Mouse (Mus musculus) kidney, postnatal 36 days (tissue): Measurements from ENCODE around the gene Nhsl1.

ENCODE experiments used
- DNase-seq, 2 experiments: peaks; one replicate each; pipeline ENCODE4 v3.0.0; 2021 to 2022; ENCODE audit warnings: mixed read lengths in 2 of 2

Nhsl1 gene

GRCm38 (mm10) chr10:18403992-18404391 lies 85.2 kb downstream of the Nhsl1 start:
- no peak for DNase-seq

- no peak for DNase-seq
Measured at GRCm38 (mm10) chr10:18404679-18405078, 85.9 kb downstream of the Nhsl1 start.

DNA sequence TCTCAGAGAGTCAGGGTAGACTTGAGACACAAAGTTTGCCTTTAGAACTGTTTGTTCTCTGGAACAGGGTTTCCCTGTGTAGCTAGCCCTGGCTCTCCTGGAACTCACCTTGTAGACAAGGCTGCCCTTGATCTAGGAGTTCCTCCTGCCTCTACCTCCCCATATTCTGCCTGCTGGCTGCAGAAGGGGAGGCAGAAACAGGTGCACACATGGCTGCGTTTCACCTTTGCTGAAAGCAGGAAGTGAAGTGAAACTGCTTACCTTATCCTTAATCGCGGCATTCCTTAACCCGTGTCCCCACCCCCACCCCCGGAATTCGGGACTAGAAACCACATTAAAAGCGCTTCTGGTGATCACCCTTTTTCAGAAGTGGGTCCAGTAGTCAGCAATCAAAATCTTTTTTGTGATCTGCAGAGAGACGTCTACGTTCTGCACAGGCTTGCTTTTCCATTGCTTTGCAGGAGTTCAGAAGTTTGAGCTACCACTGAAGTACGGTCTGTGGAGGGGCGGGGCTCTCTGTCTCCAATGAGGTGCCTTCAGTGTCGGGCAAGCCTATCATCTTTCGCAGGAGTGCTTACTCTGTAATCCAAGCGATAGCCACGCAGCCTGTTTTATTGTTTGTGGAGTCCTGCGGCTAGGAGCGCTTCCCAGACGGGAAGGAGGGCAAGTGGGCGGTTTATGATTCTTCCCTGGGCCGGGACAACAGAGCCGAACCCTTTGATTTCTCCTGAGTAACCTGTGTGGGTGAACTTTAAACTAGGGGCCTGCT lies 88.5 kb downstream of the Nhsl1 start:
- DNase-seq = peak; percentile 92 to 94

- DNase-seq = no peak
Measured at GRCm38 (mm10) chr10:18408128-18408527, 89.3 kb downstream of the Nhsl1 start.

DNA sequence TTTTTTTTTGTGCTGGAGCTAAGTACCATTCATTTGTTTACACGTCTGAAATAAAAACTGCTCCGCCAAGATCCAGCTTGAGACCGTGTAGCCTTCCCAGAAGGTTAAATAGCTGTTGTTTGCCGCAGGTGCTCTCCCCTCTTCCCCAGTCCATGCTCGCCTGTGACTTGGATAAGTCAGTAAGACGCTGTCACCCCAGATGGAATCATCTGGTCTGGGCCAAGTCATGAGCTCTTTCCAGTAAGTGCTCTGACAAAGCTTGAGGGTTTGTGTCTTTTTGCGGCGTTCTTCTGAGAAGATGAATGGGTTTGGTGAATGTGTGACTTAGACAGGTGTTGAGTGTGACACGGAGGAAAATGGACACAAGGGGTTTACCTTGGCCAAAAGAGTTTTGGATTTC lies 89.8 kb downstream of the Nhsl1 start:
- DNase-seq = no peak

DNA sequence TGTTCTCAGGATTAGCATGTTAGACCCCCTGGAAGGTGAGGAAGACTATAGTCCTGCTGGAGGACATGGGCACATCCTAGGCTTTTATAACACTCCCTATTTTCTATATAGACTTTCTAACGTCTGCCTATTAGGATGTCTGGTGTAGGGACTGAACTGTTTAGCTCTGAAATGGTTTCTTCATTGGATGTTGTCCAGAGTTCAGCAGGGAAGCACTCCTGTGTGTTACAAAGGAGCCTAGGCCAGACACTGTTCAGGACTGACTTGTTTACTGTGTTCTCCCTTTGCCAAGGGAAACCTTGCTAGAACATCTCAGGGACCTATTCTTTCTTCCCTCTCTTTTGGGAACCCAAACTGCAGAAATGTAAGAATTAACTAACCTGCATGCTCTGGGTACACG lies 90.3 kb downstream of the Nhsl1 start:
- no peak for DNase-seq

DNA sequence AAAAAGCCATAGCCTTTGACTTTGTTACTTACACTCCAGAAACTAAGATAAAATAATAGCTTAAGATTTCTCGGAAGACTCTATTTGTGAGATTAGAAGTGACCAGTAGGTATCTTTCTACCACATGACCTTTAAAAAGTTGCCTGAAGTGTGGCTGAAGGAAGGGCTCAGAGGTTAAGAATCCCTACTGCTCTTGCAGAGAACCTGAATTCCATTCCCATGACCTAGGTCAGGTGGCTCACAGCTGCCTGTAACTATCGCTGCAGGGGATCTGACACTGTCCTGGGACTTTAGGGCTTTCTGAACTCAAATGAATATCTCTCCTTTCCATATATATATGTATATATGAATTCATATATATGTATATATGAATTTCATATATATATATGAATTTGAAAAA lies 92.5 kb downstream of the Nhsl1 start:
- peak; percentile 46 to 48 for DNase-seq

DNA sequence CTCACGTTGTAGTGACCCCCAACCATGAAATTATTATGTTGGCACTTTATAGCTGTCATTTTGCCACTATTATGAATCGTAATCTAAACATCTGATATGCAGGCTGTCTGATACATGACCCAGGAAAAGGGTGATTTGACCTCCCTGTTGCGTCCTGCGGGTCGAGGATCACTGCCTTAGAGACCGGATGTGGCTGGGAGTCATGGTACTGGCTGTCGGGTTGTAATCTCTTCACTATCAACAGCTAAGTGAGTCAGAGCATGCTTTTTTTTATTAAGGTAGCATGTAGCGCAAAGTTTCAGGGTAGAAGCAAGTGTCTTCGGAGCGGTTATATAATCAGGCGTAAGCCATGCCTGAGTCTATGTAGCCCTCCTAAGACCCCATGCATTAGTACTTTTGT lies 97.2 kb downstream of the Nhsl1 start:
- no peak for DNase-seq

- DNase-seq = peak in 1 of 2 experiments; percentile 20
Measured at GRCm38 (mm10) chr10:18418160-18418559, 99.4 kb downstream of the Nhsl1 start.

- no peak for DNase-seq
Measured at GRCm38 (mm10) chr10:18419508-18419907, 100.7 kb downstream of the Nhsl1 start.

DNA sequence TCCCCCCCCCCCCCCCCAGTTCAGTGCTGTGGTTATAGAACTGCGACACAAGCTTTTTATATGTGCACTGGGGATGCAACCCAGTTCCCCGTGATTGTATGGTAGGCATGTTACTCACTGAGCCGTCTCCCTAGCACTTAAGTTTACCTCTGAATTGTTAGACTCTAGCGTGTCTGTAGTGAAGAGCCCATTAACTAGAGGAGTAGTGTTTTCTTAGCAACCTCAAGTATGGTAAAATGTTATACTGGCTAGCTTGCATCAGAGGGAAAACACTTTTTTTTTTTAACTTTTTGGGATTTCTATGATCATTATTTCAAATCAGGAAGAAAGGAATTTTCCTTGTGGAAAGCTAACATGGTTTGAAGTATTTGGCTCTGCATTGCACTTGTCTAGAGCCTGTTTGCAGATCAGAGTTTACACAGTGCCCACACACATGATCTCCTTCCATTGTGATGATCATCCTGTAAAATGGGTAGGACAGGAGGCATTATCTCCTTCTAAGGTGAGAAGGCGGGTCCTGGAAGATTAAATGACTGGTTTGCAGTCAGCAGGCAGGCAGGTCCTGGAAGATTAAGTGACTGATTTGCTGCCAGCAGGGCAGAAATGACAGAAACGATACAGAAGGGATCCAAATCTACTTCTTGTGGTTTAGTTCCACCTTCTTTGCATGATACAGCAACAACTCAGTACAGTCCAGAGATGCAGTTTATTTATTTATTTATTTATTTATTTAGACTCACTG lies 101.6 kb downstream of the Nhsl1 start:
- DNase-seq = no peak

- DNase-seq = no peak
Measured at GRCm38 (mm10) chr10:18422968-18423367, 104.2 kb downstream of the Nhsl1 start.

DNA sequence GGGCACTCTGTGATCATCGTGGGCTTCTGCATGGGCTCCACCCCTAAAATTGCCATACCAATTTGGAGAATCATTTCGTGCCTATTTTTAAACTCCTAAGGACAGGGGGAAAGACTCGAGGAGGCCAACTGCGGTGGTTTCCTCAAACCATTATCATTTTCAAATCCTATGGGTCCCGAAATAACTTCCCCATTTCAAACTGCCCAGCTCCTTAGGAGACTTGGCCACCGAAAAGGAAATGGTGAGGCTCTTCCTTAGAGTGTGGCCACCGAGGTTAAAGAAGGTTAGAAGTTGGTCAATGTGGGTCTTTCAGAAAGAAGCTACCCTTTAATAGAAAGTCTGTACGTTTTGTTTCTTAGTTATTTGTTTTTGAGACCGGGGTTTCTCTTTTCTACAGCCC lies 104.8 kb downstream of the Nhsl1 start:
- DNase-seq = no peak

DNA sequence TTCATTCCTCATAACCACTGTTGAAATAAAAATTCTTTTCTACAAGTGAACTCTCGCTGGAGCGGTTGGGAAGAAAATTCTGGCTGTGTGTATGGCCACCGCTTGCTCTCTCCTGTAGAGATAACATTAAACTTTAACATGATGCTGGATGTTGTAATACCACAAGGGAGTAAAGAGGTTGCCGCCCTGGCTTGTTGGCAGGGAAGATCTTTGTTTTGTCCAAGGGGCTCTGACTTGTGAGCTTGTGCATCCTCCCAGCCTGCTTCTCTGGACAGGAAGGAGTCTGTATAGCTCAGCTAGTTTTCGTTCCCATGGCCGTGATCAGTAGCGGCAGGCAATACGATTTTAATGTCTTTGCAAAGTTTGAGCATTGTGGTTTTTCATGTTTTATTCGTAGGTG lies 109.1 kb downstream of the Nhsl1 start:
- DNase-seq = no peak

DNA sequence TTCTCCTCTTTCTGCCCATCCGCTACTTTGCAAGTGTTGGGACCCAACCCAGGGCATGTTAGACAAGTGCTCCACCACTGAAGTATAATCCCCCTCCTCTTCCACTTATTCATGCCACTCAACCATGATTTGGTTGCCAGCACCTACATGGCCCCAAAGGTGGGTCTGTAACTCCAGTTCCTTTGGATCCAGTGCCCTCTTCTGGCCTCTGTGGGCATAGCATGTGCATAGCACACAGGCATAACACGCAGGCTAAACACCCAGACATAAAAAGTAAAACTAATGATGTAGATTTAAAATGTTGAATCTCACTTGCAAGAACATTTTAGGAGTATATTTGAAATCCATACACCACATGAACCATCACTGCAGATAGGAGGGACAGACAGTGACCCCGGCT lies 110.7 kb downstream of the Nhsl1 start:
- peak in 1 of 2 experiments; percentile 45 for DNase-seq

DNA sequence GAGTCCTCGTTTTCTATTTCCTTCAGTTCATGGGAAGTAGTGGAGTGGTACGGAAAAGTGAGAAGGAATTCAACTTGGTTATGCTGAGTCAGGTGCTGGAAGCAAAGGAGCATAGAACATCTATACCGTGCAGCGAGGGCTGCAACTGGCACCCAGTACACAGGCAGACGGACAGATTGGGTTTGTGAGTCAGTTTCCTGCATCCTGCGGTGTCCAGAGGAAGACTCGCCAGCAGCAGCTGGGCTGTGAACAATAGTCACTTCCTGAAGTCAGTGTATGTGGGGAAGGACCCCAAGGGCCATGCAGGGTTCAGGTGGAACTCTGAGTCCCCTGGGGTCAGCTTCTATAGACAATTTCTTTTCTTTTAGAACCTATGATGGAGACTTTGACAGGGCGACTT lies 111.4 kb downstream of the Nhsl1 start:
- DNase-seq = peak; percentile 30 to 37

DNA sequence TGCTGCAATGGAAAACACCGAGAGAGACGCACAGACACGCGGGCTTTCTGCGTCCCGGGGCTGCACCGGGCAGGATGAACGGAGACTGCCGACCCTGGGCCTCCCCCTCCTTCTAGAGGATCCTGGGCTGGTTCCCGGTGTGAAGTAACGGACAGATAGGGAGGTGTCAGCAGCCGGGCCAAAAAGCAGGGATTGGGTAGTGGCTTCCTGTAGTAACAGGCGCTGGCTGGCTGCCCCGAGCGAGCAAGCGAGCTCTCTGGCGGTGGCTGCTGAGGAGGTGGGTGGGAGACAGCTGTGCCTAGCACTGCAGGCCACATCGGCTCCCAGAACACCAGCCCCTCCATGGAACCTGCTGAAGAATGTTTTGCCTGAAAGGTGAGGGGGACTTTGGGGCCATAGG lies 112.2 kb downstream of the Nhsl1 start:
- peak; percentile 84 for DNase-seq

GRCm38 (mm10) chr10:18431546-18431945 lies 112.8 kb downstream of the Nhsl1 start:
- DNase-seq = no peak

- no peak for DNase-seq
Measured at GRCm38 (mm10) chr10:18435454-18435853, 116.7 kb downstream of the Nhsl1 start.

DNA sequence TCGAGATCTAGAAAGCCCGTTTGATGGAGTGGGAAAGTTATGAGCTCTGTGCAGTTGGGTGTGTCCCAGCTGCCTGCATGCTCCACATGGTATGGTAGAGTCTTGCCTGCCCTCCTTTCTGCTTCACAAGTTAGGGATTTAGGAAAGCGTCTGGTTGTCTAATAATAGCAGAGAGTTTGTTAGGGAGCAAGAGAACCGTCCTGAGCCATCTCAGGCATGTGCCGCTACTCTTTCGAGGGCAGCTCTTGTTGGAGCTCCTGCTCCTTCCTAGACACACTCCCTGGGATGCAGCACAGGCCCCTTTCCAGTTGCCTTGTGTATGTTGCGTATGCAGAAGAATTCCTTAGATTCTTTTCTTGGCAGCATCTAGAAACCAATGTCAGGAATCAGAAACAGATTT lies 117.2 kb downstream of the Nhsl1 start:
- no peak for DNase-seq

GRCm38 (mm10) chr10:18437584-18437983 lies 118.8 kb downstream of the Nhsl1 start:
- DNase-seq = no peak

DNA sequence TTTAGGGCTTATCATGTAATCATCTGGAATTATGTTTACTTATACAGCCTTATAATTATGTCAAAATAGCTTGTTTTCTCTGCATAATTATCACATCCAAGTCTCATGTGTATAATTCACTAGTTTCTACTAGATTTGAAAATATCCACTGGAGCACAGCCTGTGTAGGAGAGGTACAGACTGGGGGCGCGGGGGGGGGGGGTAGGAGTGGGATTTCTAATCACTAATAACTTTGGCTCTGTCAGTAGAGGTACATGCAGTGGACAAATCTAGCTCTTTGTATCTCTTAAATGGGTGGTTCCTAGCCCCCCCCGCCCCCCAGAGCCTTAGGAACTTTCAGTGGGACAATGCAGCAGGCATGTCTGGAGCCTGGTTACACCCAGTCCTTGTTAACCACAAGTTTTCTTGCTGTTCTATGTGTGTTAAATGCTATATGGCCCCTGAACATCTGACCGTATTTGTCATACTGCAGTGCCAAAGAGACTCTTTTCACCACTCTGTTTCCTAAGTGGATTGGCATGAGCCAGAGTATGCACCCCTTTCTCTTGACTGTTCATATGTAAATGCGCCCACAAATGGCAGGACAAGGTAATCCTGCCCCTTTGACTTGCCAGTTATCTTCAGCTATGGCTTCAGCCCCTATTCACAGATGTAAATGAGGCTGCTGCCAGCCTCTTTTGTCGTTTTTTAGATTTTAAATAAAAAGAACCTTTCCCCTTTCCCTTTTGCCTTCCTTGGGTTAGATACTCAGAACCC lies 127.0 kb downstream of the Nhsl1 start:
- no peak for DNase-seq

DNA sequence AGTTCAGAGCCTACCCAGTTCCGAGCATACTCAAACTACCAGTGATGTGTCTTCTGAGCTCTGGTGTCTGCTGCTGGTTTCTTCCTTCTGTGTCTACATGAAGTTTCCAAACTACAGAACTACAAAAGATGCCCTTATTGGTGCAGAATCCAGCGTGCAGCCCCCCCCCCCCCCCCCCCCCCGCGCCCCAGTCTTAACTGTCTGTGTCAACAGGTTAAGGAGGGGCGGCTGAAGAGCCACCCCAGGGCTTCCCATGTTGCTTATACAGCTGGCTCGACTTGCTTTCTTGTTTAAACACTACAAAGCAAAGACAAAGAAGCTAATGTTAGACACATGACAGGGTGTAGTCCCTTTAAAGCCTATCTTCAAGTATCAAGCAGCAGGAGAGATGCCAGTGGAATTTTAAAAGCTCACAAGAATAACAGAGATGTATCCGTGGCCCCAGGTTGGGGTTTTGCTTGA lies 127.6 kb downstream of the Nhsl1 start:
- no peak for DNase-seq

- DNase-seq = no peak
Measured at GRCm38 (mm10) chr10:18447299-18447698, 128.5 kb downstream of the Nhsl1 start.
